9 mouse cellular contexts compared by ENCODE assay signal in genomic region chr4:152130771-152131653, GRCm38 (mm10). TPM values are rescaled to one million over a fixed set of nuclear protein-coding genes. Genes with fewer than 3 reads are reported as not detected.
DNase-seq lines count a peak whose midpoint lies in the region; ATAC-seq lines count a peak whose summit lies in the region.
"Had no signal": no experiment of that assay in that cellular context is flagged by ENCODE, and none has a peak within 500 bp of the region (broad histone marks: within the 10 kb centered on the region; RNA-seq: fewer than 3 reads in every experiment).

No protein-coding gene starts in this region.

- peak; percentile 35; the same call in 1 of the 2 replicates for ATAC-seq in frontal cortex, adult (ENCODE audit: low TSS enrichment)
- peak; percentile 75 for ATAC-seq in forebrain, embryonic 12.5 days (ENCODE audit: low FRiP score)
- ATAC-seq in megakaryocyte progenitor cell, adult 5-6 weeks (replicated peaks; ENCODE audit: poor library complexity): peak; percentile 59

- DNase-seq in frontal cortex, postnatal 14 days (ENCODE audit: low spot score in 2 of 2): no peak
- peak; percentile 81 for DNase-seq in MN1 (ENCODE audit: low spot score)
- peak; percentile 74 for DNase-seq in heart, postnatal 4 days
- peak; percentile 80 to 86 for DNase-seq in kidney, postnatal 4 days
- DNase-seq in splenic B cell, adult 2 months (ENCODE audit: low read depth, low spot score): peak; percentile 68

- H3K4me2 ChIP-seq in forebrain, embryonic 12.5 days: peak overlapping the region; percentile 54

- H3K27me3 ChIP-seq in forebrain, embryonic 12.5 days: peaks cover 97% of the 10 kb centered on the region
- no peaks in the 10 kb centered on the region for H3K27me3 ChIP-seq in splenic B cell, adult 2 months (ENCODE audit: control insufficient read depth, insufficient read depth, low read length, poor library complexity, severe bottlenecking)

- H3K36me3 ChIP-seq in forebrain, embryonic 12.5 days (replicated peaks): no peaks in the 10 kb centered on the region
- no peaks in the 10 kb centered on the region for H3K36me3 ChIP-seq in splenic B cell, adult 2 months (ENCODE audit: control insufficient read depth, insufficient read depth, low read length, poor library complexity, severe bottlenecking)

- H3K27ac ChIP-seq in forebrain, embryonic 12.5 days: no peak overlapping the region

- peaks cover 37% of the 10 kb centered on the region for H3K4me1 ChIP-seq in forebrain, embryonic 12.5 days

- no peaks in the 10 kb centered on the region for H3K9me3 ChIP-seq in forebrain, embryonic 12.5 days

- peak overlapping the region; percentile 40 for H3K4me3 ChIP-seq in forebrain, embryonic 12.5 days (replicated peaks)

- H3K9ac ChIP-seq in forebrain, embryonic 12.5 days: peak overlapping the region; percentile 29; the same call in 1 of the 2 replicates

- under 1% methylated on average over 82 of the region's 85 CpGs for WGBS in forebrain, embryonic 12.5 days

RNA-seq across cellular contexts. Expression of gene Tnfrsf25, which starts 15.3 kb away (rescaled TPM):
- 0.66 and 0.76 TPM in 2 replicates for polyA plus RNA-seq in forebrain, embryonic 12.5 days (2016; fragmentation: Nextera tagmentation; extraction: Ambion mirVana)
- 1 to 10 TPM in 1 of 2 experiments, under 1 TPM in 1; 0.88 to 2.2 TPM for total RNA-seq in heart, postnatal 4 days (2021)
- total RNA-seq in megakaryocyte progenitor cell, adult 5-6 weeks (2015): 1.5 TPM in 1 of 2 replicates, not detected in the other
- 0.10 TPM in 1 of 2 replicates, not detected in the other for total RNA-seq in megakaryocyte progenitor cell, adult 5-6 weeks (2017)

RNA-seq across cellular contexts. Expression of gene Espn, which starts 21.2 kb away (rescaled TPM):
- polyA plus RNA-seq in forebrain, embryonic 12.5 days (2016; fragmentation: Nextera tagmentation; extraction: Ambion mirVana): 1.8 and 2.1 TPM in 2 replicates
- 1 to 10 TPM; 1.5 to 1.8 TPM for total RNA-seq in heart, postnatal 4 days (2021)
- total RNA-seq in megakaryocyte progenitor cell, adult 5-6 weeks (2015): 1.1 and 1.3 TPM in 2 replicates
- total RNA-seq in megakaryocyte progenitor cell, adult 5-6 weeks (2017): 0.91 TPM in 1 of 2 replicates, not detected in the other

RNA-seq across cellular contexts. Expression of gene Hes2, which starts 27.7 kb away (rescaled TPM):
- polyA plus RNA-seq in forebrain, embryonic 12.5 days (2016; fragmentation: Nextera tagmentation; extraction: Ambion mirVana): not detected in 2 replicates
- not detected for total RNA-seq in heart, postnatal 4 days (2021)
- not detected in 2 replicates for total RNA-seq in megakaryocyte progenitor cell, adult 5-6 weeks (2015)
- total RNA-seq in megakaryocyte progenitor cell, adult 5-6 weeks (2017): not detected in 2 replicates
- total RNA-seq: left cerebral cortex, adult 18-20 months had no signal

RNA-seq across cellular contexts. Expression of gene Acot7, which starts 46.9 kb away (rescaled TPM):
- 85.9 and 86.7 TPM in 2 replicates for polyA plus RNA-seq in forebrain, embryonic 12.5 days (2016; fragmentation: Nextera tagmentation; extraction: Ambion mirVana)
- 10 to 100 TPM; 54.3 to 58.4 TPM for total RNA-seq in heart, postnatal 4 days (2021)
- total RNA-seq in megakaryocyte progenitor cell, adult 5-6 weeks (2015): 75.9 and 76.7 TPM in 2 replicates
- total RNA-seq in megakaryocyte progenitor cell, adult 5-6 weeks (2017): 72.6 and 79.3 TPM in 2 replicates

RNA-seq across cellular contexts. Expression of gene Plekhg5, which starts 58.7 kb away (rescaled TPM):
- polyA plus RNA-seq in forebrain, embryonic 12.5 days (2016; fragmentation: Nextera tagmentation; extraction: Ambion mirVana): 9.5 and 10.8 TPM in 2 replicates
- total RNA-seq in heart, postnatal 4 days (2021): 10 to 100 TPM; 35.0 to 35.3 TPM
- total RNA-seq in megakaryocyte progenitor cell, adult 5-6 weeks (2015): 0.66 and 1.2 TPM in 2 replicates
- total RNA-seq in megakaryocyte progenitor cell, adult 5-6 weeks (2017): 1.6 and 2.6 TPM in 2 replicates

Comparison
In these comparisons a context has a peak if more than half of its experiments do, and no peak if none do; other contexts are left out.
1. DNase-seq: peak in MN1 (single experiment), heart, postnatal 4 days (single experiment), kidney, postnatal 4 days (2 of 2) and splenic B cell, adult 2 months (single experiment); none in frontal cortex, postnatal 14 days (0 of 2).
2. Peak in every context shown above with its lines, with median percentiles within 50 percentile points of each other: ATAC-seq.